Mouse (Mus musculus): ENCODE data around the gene Pbx1.

GRCm38 (mm10) chr1:168292106-168292505 lies 140.0 kb downstream of the Pbx1 start:
- TF ChIP-seq GATA1 (IDR thresholded peaks at IDR 0.05; ENCODE audit: borderline replicate concordance, low read length) (no peak), FLI1 (IDR thresholded peaks at IDR 0.05; ENCODE audit: low read length) (no peak)
